Mouse (Mus musculus) forebrain, embryonic 11.5 days (tissue): ENCODE results near the gene Etv1. TPM values are rescaled to one million over a fixed set of nuclear protein-coding genes. Genes with fewer than 3 reads are reported as not detected.
A peak's percentile ranks its signal among the peaks of the same experiment; 100 is the strongest.
"Not testable (repeated sequence)": the region's sequence is repeated elsewhere in the genome, so short reads cannot be mapped to it uniquely, and the experiment has no call there.

Source experiments
- ATAC-seq: fragments of 200-750 bp; cut with Nextera tagmentation; replicated peaks from 2 replicates; pipeline ENCODE4 v1.8.0; 2017; ENCODE audit warnings: moderate TSS enrichment; ENCODE audit not compliant: low FRiP score
- DNase-seq: peaks from one replicate; pipeline ENCODE4 v3.0.0-alpha.2; 2017; ENCODE audit warnings: low spot score
- H3K27ac ChIP-seq: fragments of 300-500 bp; sonication (generic); 2 replicates; pipeline ENCODE4 v1.5.1; 2014; ENCODE audit warnings: low read depth, low read length
- H3K27me3 ChIP-seq: fragments of 300-500 bp; sonication (generic); 2 replicates; pipeline ENCODE4 v1.6.1; 2014; ENCODE audit warnings: mild to moderate bottlenecking, low read length, mixed read lengths; ENCODE audit not compliant: control insufficient read depth, insufficient read depth
- H3K36me3 ChIP-seq: fragments of 300-500 bp; sonication (generic); 2 replicates; pipeline ENCODE4 v1.6.1; 2014; ENCODE audit warnings: mild to moderate bottlenecking, low read length, moderate library complexity, mixed read lengths; ENCODE audit not compliant: control insufficient read depth, insufficient read depth
- H3K4me1 ChIP-seq: fragments of 300-500 bp; sonication (generic); replicated peaks from 2 replicates; pipeline ENCODE4 v1.6.1; 2014; ENCODE audit warnings: low read length, mixed read lengths; ENCODE audit not compliant: control insufficient read depth, insufficient read depth
- H3K4me2 ChIP-seq: fragments of 300-500 bp; sonication (generic); 2 replicates; pipeline ENCODE4 v1.6.1; 2014; ENCODE audit warnings: low read depth, mild to moderate bottlenecking, low read length, moderate library complexity, mixed read lengths; ENCODE audit not compliant: severe bottlenecking
- H3K4me3 ChIP-seq: fragments of 300-500 bp; sonication (generic); 2 replicates; pipeline ENCODE4 v1.5.1; 2014; ENCODE audit warnings: low read depth, low read length
- H3K9ac ChIP-seq: fragments of 300-500 bp; sonication (generic); 2 replicates; pipeline ENCODE4 v1.6.1; 2014; ENCODE audit warnings: low read length
- H3K9me3 ChIP-seq: fragments of 300-500 bp; sonication (generic); 2 replicates; pipeline ENCODE4 v1.6.1; 2016; ENCODE audit warnings: low read length, mixed read lengths; ENCODE audit not compliant: control insufficient read depth
- WGBS: fragments of 180-500 bp; shearing (Covaris S2); extraction: QIAGEN DNeasy Blood & Tissue Kit; methylation state at CpG from one replicate; pipeline ENCODE4 v1.1.7; 2014; 5-methylcytosine and 5-hydroxymethylcytosine counted together
- polyA plus RNA-seq: library from polyadenylated mRNA; unstranded; fragments of >200 nt; fragmentation: Nextera tagmentation; extraction: Ambion mirVana; gene quantifications from 2 replicates; pipeline ENCODE4 v1.2.1, GENCODE M21; 2014

Etv1 gene
- polyA plus RNA-seq, 1 experiment from 2014 or later = 25.7 TPM

- no peak overlapping the region for H3K9ac ChIP-seq
- no peaks in the 10 kb centered on the region for H3K27me3 ChIP-seq
- no peak overlapping the region for H3K4me2 ChIP-seq
- H3K9me3 ChIP-seq = no peaks in the 10 kb centered on the region
- 36% methylated on average over 4 of the region's 4 CpGs for WGBS
- H3K4me1 ChIP-seq = no peaks in the 10 kb centered on the region
- no peak overlapping the region for H3K27ac ChIP-seq
- H3K4me3 ChIP-seq = no peak overlapping the region
- peak; percentile 49; the same call in 1 of the 2 replicates for ATAC-seq
- H3K36me3 ChIP-seq = no peaks in the 10 kb centered on the region
- no peak for DNase-seq
Observed at GRCm38 (mm10) chr12:38834581-38834980, 55.4 kb downstream of the Etv1 start.

GRCm38 (mm10) chr12:38834986-38835385 is 55.8 kb downstream of the Etv1 start:
- H3K9me3 ChIP-seq, DNase-seq, ATAC-seq, H3K4me3 ChIP-seq, H3K4me1 ChIP-seq, H3K4me2 ChIP-seq, H3K36me3 ChIP-seq, H3K27ac ChIP-seq, H3K9ac ChIP-seq, H3K27me3 ChIP-seq: not testable (repeated sequence)
- WGBS = 83% methylated on average over 5 of the region's 8 CpGs

GRCm38 (mm10) chr12:38843801-38844295 is 64.7 kb downstream of the Etv1 start:
- DNase-seq (no peak), ATAC-seq (peak; percentile 96)
- Histone ChIP-seq H3K4me1 (no peaks in the 10 kb centered on the region; the same call in 1 of the 2 replicates), H3K27me3 (no peaks in the 10 kb centered on the region), H3K4me2 (no peak overlapping the region), H3K9me3 (no peaks in the 10 kb centered on the region), H3K4me3 (no peak overlapping the region), H3K9ac (no peak overlapping the region), H3K36me3 (no peaks in the 10 kb centered on the region), H3K27ac (no peak overlapping the region)
- WGBS = 0% methylated on average over 1 of the region's 1 CpGs

GRCm38 (mm10) chr12:38847500-38848261 is 68.5 kb downstream of the Etv1 start:
- WGBS = 77% methylated on average over 6 of the region's 6 CpGs

GRCm38 (mm10) chr12:38849994-38850393 is 70.8 kb downstream of the Etv1 start:
- no peaks in the 10 kb centered on the region for H3K36me3 ChIP-seq
- H3K27ac ChIP-seq = no peak overlapping the region
- DNase-seq (no peak), ATAC-seq (no peak)
- H3K27me3 ChIP-seq = no peaks in the 10 kb centered on the region
- H3K4me3 ChIP-seq = no peak overlapping the region
- WGBS = 86% methylated on average over 5 of the region's 5 CpGs
- H3K4me1 ChIP-seq = peaks cover 4% of the 10 kb centered on the region
- H3K9me3 ChIP-seq = no peaks in the 10 kb centered on the region
- no peak overlapping the region for H3K4me2 ChIP-seq
- no peak overlapping the region for H3K9ac ChIP-seq

More at GRCm38 (mm10) chr12:38847500-38848261, 68.5 kb downstream of the Etv1 start:
- Histone ChIP-seq H3K27ac (no peak overlapping the region), H3K4me2 (no peak overlapping the region), H3K9ac (no peak overlapping the region), H3K4me1 (no peaks in the 10 kb centered on the region; the same call in 1 of the 2 replicates), H3K27me3 (no peaks in the 10 kb centered on the region), H3K4me3 (no peak overlapping the region), H3K36me3 (no peaks in the 10 kb centered on the region), H3K9me3 (no peaks in the 10 kb centered on the region)
- no peak for ATAC-seq
- DNase-seq = no peak

- Histone ChIP-seq H3K27ac (no peak overlapping the region), H3K36me3 (no peaks in the 10 kb centered on the region; the same call in 1 of the 2 replicates), H3K9ac (no peak overlapping the region), H3K4me3 (no peak overlapping the region), H3K27me3 (no peaks in the 10 kb centered on the region), H3K4me2 (no peak overlapping the region), H3K9me3 (no peaks in the 10 kb centered on the region), H3K4me1 (peaks cover 6% of the 10 kb centered on the region)
- DNase-seq = no peak
- 12% methylated on average over 5 of the region's 5 CpGs for WGBS
- ATAC-seq = peak; percentile 60
Observed at GRCm38 (mm10) chr12:38854274-38854673, 75.1 kb downstream of the Etv1 start.

- H3K9ac ChIP-seq = no peak overlapping the region
- H3K4me2 ChIP-seq = no peak overlapping the region
- H3K27me3 ChIP-seq = no peaks in the 10 kb centered on the region
- H3K4me3 ChIP-seq = no peak overlapping the region
- no peak overlapping the region for H3K27ac ChIP-seq
- H3K36me3 ChIP-seq = no peaks in the 10 kb centered on the region; the same call in 1 of the 2 replicates
- ATAC-seq (peak; percentile 29), DNase-seq (no peak)
- WGBS = 44% methylated on average over 6 of the region's 6 CpGs
- no peaks in the 10 kb centered on the region for H3K9me3 ChIP-seq
- H3K4me1 ChIP-seq = peaks cover 6% of the 10 kb centered on the region
Observed at GRCm38 (mm10) chr12:38854751-38855150, 75.6 kb downstream of the Etv1 start.

- H3K27ac ChIP-seq = no peak overlapping the region
Observed at GRCm38 (mm10) chr12:38859675-38860074, 80.5 kb downstream of the Etv1 start.

More at GRCm38 (mm10) chr12:38859675-38860074, 80.5 kb downstream of the Etv1 start:
- Histone ChIP-seq H3K27me3 (no peaks in the 10 kb centered on the region), H3K4me1 (peaks cover 4% of the 10 kb centered on the region), H3K36me3 (no peaks in the 10 kb centered on the region; the same call in 1 of the 2 replicates), H3K9me3 (no peaks in the 10 kb centered on the region), H3K9ac (no peak overlapping the region), H3K4me2 (no peak overlapping the region), H3K4me3 (no peak overlapping the region)
- ATAC-seq (no peak), DNase-seq (no peak)
- WGBS = 95% methylated on average over 4 of the region's 4 CpGs
